Mouse (Mus musculus) gastrocnemius, adult 2 months (tissue): ENCODE results near the gene Sbds. TPM values are rescaled to one million over a fixed set of nuclear protein-coding genes. Genes with fewer than 3 reads are reported as not detected.

Experiments used
- DNase-seq: peaks from one replicate; pipeline ENCODE4 v3.0.0; 2022
- H3K27ac ChIP-seq: fragments of 200-600 bp; 2 replicates; pipeline ENCODE4 v1.8.1; 2022; ENCODE audit warnings: mild to moderate bottlenecking
- H3K4me3 ChIP-seq: fragments of 200-600 bp; 2 replicates; pipeline ENCODE4 v1.8.1; 2022; ENCODE audit warnings: mild to moderate bottlenecking, moderate library complexity
- CTCF ChIP-seq: fragments of 200-600 bp; IDR thresholded peaks from 2 replicates; pipeline ENCODE4 v1.8.1; 2022; ENCODE audit warnings: antibody characterized with exemption, mild to moderate bottlenecking, moderate library complexity
- intact Hi-C: fragments of 180-260 bp; cut with DNase I; formaldehyde crosslinking; loops from one replicate; pipeline ENCODE4 v1.15.1; 2025
- total RNA-seq, 2 experiments: library from RNA; stranded (reverse); gene quantifications; 2 replicates each; pipeline ENCODE4 v1.2.3; 2021

Gene Sbds
- total RNA-seq, 2 experiments from 2014 or later, result 27.5 to 34.5 TPM

DNA sequence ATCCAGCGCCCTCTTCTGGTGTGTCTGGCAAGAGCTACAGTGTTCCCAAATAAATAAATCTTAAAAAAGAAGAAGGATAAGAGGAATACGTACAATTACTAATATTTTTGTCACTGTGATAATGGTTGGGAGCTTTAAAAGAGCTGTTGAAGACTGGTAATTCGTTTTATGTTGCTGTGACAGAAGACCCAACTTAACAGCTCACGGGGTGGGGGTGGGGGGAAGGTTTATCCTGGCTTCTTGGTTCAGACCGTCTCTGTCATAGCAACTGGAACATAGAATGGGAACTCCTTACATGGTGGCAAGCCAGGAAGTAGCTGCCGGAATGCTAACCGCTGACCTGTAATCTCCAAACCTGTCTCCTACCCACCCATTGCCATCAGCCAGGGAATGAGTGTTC is 38.5 kb downstream of the Sbds start, which contains the start of gene Tmem248:
Gene Tmem248 (plus strand): TSS at position 301 of the 400 bp plus-strand sequence.
- intact Hi-C loops, result no loop called here
- no peak within 1 kb of the TSS for H3K27ac ChIP-seq
- DNase-seq, result no peak
- peak; percentile 33; the same call in 1 of the 2 replicates for TF ChIP-seq CTCF
- no peak within 1 kb of the TSS for H3K4me3 ChIP-seq

DNA sequence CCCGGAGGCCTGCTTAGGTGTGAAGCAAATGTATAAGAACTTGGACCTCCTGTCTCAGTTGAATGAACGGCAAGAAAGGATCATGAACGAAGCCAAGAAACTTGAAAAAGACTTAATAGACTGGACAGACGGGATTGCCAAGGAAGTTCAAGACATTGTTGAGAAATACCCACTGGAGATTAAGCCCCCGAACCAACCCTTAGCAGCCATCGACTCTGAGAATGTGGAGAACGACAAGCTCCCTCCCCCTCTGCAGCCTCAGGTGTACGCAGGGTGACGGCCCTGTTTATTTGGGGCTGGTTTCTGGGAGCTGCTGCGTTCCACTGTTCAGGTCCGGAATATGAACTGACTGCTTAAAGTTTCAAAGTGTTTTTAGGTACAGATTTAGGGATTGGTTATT is 42.4 kb downstream of the Sbds start:
- H3K4me3 ChIP-seq, result no peak overlapping the region
- no peak overlapping the region for H3K27ac ChIP-seq
- DNase-seq, result no peak
- TF ChIP-seq CTCF, result no peak
- intact Hi-C loops, result no loop called here

DNA sequence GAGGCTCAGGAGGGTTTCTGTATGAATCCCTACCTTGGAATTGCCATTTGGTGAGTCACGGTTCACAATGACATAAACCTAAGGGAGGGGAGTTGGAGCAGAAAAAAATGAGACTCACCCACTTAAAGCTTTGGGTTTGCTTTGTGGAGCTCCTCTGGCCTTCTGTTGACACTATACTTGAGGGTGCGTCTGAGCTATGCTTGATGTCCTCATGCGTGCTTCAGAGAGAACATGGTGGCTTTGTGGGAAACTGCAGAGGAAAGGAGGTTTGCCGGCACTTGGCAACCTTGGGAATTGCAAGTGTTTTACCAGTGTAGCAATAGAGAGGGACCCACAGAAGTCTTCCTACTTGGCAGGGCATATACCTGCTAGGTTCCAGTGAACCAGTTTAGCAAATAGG is 48.0 kb downstream of the Sbds start:
- Histone ChIP-seq H3K4me3 (no peak overlapping the region), H3K27ac (0 out of 2 replicates have a peak overlapping the region, but pooled peaks have one; percentile 10)
- intact Hi-C loops, result no loop called here
- no peak for DNase-seq
- no peak for TF ChIP-seq CTCF

DNA sequence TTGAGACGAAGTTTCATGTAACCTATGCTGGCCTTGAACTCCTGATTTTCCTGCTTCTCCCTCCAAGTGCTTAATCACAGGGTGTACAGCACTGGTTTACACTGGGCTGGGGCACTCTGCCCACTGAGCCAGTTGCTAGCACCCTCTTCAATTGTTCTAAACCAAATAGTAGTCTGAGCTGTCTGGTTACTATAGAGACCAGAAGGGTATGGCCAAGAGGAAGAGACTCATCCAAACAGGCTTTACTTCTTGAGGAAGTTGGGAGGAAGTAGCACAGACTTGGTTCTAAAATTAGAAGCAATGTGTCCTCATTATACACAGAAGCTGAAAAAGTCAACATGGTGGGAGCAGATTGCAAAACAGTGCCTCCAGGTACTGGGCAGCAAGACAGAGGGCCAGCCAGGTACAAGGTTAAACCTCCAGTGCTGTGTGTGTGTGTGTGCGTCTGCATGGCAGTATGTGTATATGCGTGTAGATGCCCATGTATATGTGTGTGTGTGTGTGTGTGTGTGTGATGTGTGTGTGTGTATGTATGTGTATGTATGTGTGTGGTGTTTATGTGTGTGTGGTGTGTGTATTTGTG is 49.8 kb downstream of the Sbds start:
- no peak for TF ChIP-seq CTCF
- intact Hi-C loops, result no loop called here
- no peak for DNase-seq
- H3K4me3 ChIP-seq, result no peak overlapping the region
- peak overlapping the region; percentile 58 for H3K27ac ChIP-seq

DNA sequence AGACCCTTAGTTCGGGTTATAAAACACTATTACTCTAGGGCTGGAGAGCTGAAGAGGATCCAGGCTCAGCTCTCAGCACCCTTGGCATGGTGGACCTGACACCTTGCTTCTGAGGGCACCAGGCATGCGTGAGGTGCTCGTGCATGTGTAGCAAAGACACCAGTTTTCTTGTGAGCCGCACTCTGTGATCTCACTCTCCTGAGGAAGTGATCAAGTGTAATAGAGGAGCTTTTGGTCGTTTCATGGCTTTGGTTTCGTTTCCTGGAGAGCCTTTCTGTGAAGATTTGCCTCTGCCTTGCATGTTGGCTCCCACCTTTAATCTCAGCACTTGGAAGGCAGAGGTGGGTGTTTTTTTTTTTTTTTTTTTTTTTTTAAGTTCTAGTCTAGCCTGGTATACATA is 50.8 kb downstream of the Sbds start:
- H3K4me3 ChIP-seq, result no peak overlapping the region
- H3K27ac ChIP-seq, result peak overlapping the region; percentile 48
- no peak for TF ChIP-seq CTCF
- intact Hi-C loops, result no loop called here
- no peak for DNase-seq

DNA sequence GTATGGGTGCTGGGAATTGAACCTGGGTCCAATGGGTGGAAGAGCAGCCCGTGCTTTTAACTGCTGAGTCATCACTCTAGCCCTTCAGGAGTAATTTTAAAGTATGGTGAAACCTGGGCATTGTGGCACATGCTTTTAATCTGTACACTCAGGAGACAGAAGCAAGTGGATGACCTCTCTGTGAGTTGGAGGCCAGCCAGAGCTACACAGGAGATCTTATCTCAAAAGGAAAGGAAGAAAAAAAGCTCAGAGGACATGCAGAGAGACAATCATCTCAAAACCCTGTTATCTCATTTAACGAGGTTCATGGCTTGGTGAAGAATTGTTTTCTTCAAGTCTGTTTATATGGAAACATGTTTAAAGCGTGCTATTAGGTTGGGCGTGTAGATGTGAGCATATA is 51.4 kb downstream of the Sbds start:
- Histone ChIP-seq H3K4me3 (no peak overlapping the region), H3K27ac (peak overlapping the region; percentile 48)
- TF ChIP-seq CTCF, result no peak
- no peak for DNase-seq
- intact Hi-C loops, result no loop called here

DNA sequence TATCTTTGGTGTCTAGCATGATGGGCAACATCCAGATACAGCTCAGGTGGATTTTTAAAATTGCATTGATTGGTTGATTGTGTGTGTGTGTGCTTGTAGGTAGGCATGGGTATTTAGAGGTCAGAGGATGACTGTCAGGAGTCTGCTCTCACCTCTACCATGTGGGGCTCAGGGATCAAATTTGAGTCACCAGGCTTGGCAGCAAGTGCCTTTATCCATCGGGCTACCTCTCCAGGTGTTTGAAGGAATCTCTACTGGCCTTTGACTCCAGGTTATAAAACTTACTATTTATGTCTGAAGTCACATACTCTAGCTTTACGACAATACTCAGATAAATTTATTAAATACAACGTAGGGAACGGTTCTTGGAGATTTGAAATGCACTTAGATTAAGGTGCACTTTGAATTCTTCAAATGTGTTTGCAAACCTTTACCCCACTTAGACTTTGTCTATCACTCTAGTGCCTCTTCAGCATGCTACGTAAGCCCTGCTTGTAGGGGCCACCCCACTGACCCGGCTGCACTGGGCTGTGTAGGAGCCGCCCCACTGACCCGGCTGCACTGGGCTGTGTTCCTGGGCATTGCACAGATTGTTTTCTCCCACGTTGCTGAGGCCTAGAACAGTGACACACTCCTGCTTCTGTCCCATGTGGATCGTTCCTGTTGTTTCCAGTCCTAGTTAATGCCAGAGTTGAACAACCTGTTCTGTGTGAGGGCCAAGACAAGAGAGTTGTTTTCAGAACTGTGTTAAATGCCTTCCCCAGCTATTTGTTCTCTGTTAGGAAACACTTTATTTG is 54.9 kb downstream of the Sbds start:
- TF ChIP-seq CTCF, result no peak
- DNase-seq, result peak; percentile 50
- Histone ChIP-seq H3K4me3 (0 out of 2 replicates have a peak overlapping the region, but pooled peaks have one; percentile 3), H3K27ac (peak overlapping the region; percentile 96)
- intact Hi-C loops, result no loop called here

DNA sequence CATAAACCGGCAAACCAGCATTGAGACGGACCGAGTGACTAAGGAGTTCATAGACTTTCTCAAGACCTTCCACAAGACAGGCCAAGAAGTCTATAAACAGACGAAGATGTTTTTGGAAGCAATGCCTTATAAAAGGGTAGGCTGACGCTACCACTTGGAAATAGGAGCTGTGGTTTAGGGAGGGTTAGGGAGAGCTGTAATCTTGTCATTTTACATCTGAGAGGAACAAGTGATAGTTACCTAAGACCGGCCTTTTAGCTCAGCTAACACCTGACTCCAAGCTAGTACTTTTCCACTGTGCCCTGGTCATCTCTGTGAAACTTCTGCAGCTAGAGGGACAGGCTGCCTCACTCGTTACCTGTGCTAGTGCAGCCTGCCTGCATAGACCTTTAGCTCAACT is 57.3 kb downstream of the Sbds start:
- Histone ChIP-seq H3K27ac (peak overlapping the region; percentile 96), H3K4me3 (peak overlapping the region; percentile 70)
- DNase-seq, result peak; percentile 59
- intact Hi-C loops, result loop anchor here (2.0 kb wide), 1 partner anchor 25 kb away; no protein-coding TSS in a partner anchor
- peak; percentile 23; the same call in 1 of the 2 replicates for TF ChIP-seq CTCF

DNA sequence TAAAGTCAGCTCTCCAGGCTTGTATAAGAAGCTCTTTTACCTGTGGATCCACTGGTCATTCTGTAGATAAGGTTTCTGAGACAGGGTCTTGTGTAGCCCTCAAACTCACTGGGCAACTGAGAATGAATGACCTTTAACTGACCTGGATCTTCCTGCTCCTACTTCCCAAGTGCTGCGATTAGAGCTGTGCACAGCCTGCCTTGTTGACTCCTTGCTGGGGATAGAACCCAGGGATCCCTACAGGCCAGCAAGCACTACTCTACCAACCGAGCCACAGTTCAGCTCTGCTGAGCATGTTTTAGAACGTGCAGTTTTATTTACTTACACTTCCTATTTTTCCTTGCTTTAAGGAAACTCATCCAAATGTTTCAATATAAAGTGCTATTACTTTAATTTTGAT is 57.9 kb downstream of the Sbds start:
- intact Hi-C loops, result loop anchor here (2.0 kb wide), 1 partner anchor 25 kb away; no protein-coding TSS in a partner anchor
- peak; percentile 55 for DNase-seq
- TF ChIP-seq CTCF, result no peak
- Histone ChIP-seq H3K27ac (peak overlapping the region; percentile 96), H3K4me3 (peak overlapping the region; percentile 70)

DNA sequence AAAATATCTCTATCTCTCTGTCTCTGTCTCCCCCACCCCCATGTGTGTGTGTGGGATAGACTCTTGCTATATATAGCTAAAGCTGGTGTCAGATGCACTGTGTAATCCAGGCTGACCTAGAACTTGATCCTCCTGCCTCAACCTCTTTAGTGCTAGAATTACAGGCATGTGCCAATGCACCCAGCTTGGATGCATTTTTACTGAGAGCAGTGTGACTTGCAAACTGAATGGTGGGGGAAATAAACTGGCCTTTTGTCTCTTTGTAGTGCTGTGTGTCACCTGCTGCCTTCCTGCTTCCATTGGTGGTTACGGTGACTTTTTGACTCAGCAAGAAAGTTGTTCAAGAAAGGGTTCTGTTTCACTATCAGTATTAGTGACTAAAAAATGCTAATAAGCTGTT is 59.0 kb downstream of the Sbds start:
- no peak for TF ChIP-seq CTCF
- peak overlapping the region; percentile 96 for H3K27ac ChIP-seq
- intact Hi-C loops, result loop anchor here (2.0 kb wide), 1 partner anchor 24 kb away; no protein-coding TSS in a partner anchor
- peak overlapping the region; percentile 70 for H3K4me3 ChIP-seq
- DNase-seq, result peak; percentile 51

Other genes with a start within 250 kb of the Sbds start
- 10 to 100 TPM in 1 of 2 experiments, 1 to 10 TPM in 1; 9.3 to 13.2 TPM for gene Asl, start 226.3 kb downstream of the Sbds start, total RNA-seq
- gene Crcp, start 226.2 kb downstream of the Sbds start, total RNA-seq, result 10 to 100 TPM; 18.7 to 19.3 TPM
- 1 to 10 TPM; 3.7 to 5.4 TPM for gene Tpst1, start 182.2 kb downstream of the Sbds start, total RNA-seq
- 1 to 10 TPM; 2.4 to 2.9 TPM for gene Kctd7, start 110.7 kb downstream of the Sbds start, total RNA-seq
- gene Rabgef1, start 83.7 kb downstream of the Sbds start, total RNA-seq, result 100 to 1,000 TPM in 1 of 2 experiments, 10 to 100 TPM in 1; 90.5 to 140 TPM
- 10 to 100 TPM; 42.9 to 46.7 TPM for gene Tmem248, start 38.4 kb downstream of the Sbds start, total RNA-seq
- 1 to 10 TPM; 9.5 TPM for gene Tyw1, start 89 bp upstream of the Sbds start, total RNA-seq
- gene Caln1, start 113.9 kb upstream of the Sbds start, total RNA-seq, result under 1 TPM in 1 of 2 experiments, not detected in 1; 0.05 TPM
- gene A330070K13Rik, start 129.1 kb upstream of the Sbds start, total RNA-seq, result not detected